Mouse (Mus musculus) skeletal muscle tissue, adult 2 months (tissue): ENCODE data around the gene Notch1.
A peak's percentile ranks its signal among the peaks of the same experiment; 100 is the strongest.

Experiments used
- DNase-seq: peaks from one replicate; pipeline ENCODE4 v3.0.0-alpha.2; 2012; ENCODE audit warnings: low read depth, low spot score

The Notch1 gene

DNA sequence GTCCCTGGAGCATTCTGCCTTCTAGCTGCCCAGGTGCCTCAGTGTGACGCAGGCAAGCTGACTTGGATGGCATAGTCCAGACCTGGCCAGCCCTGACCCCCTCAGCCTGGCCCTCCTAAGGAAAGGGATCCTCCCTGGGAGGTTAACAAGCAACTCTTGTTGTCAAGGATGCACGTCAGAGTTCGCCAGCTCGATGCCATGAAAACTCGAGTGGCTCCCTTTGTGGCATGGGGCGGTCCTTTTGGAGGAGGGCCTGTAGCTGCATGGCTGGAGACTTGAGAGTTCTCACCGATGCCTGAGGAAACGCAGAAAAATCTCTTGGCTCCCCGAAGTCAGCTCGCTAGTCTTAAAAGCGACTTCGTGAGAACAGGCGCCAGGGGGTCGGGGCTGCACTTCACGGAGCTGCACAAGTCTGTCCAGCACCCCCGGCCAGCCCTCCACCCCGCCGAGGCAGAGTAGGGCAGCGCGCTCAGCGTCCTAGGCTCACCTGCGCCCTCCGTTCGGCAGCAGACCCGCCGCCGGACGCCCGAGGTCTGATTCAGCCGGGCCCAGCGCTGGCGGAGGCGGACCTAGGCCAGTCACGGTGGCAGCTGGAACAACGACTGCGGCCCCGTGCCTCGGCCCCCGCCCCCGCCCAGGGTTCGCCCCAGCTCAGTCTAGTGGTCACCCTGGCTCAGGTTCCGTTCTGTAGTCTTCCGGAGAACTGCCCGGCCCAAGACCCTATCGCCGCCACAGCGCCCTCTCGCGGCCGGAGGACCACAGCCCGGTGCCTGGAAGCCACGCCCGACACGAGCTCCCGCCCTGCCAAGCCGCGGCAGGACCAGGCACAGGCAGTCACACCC is 107.7 kb downstream of the Notch1 start, which contains the start of gene Inpp5e:
TSS of gene Inpp5e (minus strand) at position 689 of the 842 bp plus-strand sequence.
- peak; percentile 91 for DNase-seq
